Mouse (Mus musculus): ENCODE measurements around the gene Gm44805. TPM values are rescaled to one million over a fixed set of nuclear protein-coding genes. Genes with fewer than 3 reads are reported as not detected.

Gm44805 gene
- total and polyA plus RNA-seq, 2 experiments from 2014 or later = not detected

GRCm38 (mm10) chr7:19682979-19683378 is 1.8 kb upstream of the Gm44805 start:
- WGBS = 72% methylated on average over 3 of the region's 3 CpGs
- no peak overlapping the region for H3K4me3 ChIP-seq (ENCODE audit: low read depth, low read length)
- H3K27me3 ChIP-seq (ENCODE audit: control insufficient read depth, insufficient read depth, low read length) = no peaks in the 10 kb centered on the region
- H3K9ac ChIP-seq (replicated peaks; ENCODE audit: low read depth, low read length) = no peak overlapping the region
- DNase-seq (ENCODE audit: low spot score) = no peak
- H3K27ac ChIP-seq (ENCODE audit: low read depth) = no peak overlapping the region
- no peaks in the 10 kb centered on the region for H3K9me3 ChIP-seq (replicated peaks; ENCODE audit: control insufficient read depth, low read length)
- H3K4me1 ChIP-seq (ENCODE audit: control insufficient read depth, insufficient read depth) = 0 out of 2 replicates have a peak, but pooled peaks cover 2% of the 10 kb centered on the region
- no peak for ATAC-seq (ENCODE audit: insufficient read depth, low read depth)
- no peak overlapping the region for H3K4me2 ChIP-seq (ENCODE audit: low read depth, low read length)
- no peaks in the 10 kb centered on the region for H3K36me3 ChIP-seq (replicated peaks; ENCODE audit: control insufficient read depth, insufficient read depth, low read length)
- TF ChIP-seq CTCF (IDR thresholded peaks at IDR 0.05; ENCODE audit: low read depth) (no peak), EP300 (IDR thresholded peaks at IDR 0.05; ENCODE audit: low read depth) (no peak)

- no peak overlapping the region for H3K4me3 ChIP-seq (ENCODE audit: low read depth, low read length)
- H3K4me2 ChIP-seq (ENCODE audit: low read depth, low read length) = no peak overlapping the region
- H3K4me1 ChIP-seq (ENCODE audit: control insufficient read depth, insufficient read depth) = 0 out of 2 replicates have a peak, but pooled peaks cover 2% of the 10 kb centered on the region
- H3K27me3 ChIP-seq (ENCODE audit: control insufficient read depth, insufficient read depth, low read length) = no peaks in the 10 kb centered on the region
- no peaks in the 10 kb centered on the region for H3K9me3 ChIP-seq (replicated peaks; ENCODE audit: control insufficient read depth, low read length)
- ATAC-seq (ENCODE audit: insufficient read depth, low read depth) (no peak), DNase-seq (ENCODE audit: low spot score) (no peak)
- no peak overlapping the region for H3K9ac ChIP-seq (replicated peaks; ENCODE audit: low read depth, low read length)
- H3K36me3 ChIP-seq (replicated peaks; ENCODE audit: control insufficient read depth, insufficient read depth, low read length) = no peaks in the 10 kb centered on the region
- no peak for TF ChIP-seq EP300 (IDR thresholded peaks at IDR 0.05; ENCODE audit: low read depth)
- no peak for TF ChIP-seq CTCF (IDR thresholded peaks at IDR 0.05; ENCODE audit: low read depth)
- WGBS = 84% methylated on average over 2 of the region's 2 CpGs
- no peak overlapping the region for H3K27ac ChIP-seq (ENCODE audit: low read depth)
Observed at GRCm38 (mm10) chr7:19680702-19681101, 521 bp downstream of the Gm44805 start.

GRCm38 (mm10) chr7:19678901-19679300 is 2.3 kb downstream of the Gm44805 start:
- Histone ChIP-seq H3K27me3 (ENCODE audit: control insufficient read depth, insufficient read depth, low read length) (no peaks in the 10 kb centered on the region), H3K36me3 (replicated peaks; ENCODE audit: control insufficient read depth, insufficient read depth, low read length) (no peaks in the 10 kb centered on the region), H3K4me3 (ENCODE audit: low read depth, low read length) (no peak overlapping the region), H3K4me1 (ENCODE audit: control insufficient read depth, insufficient read depth) (0 out of 2 replicates have a peak, but pooled peaks cover 2% of the 10 kb centered on the region), H3K4me2 (ENCODE audit: low read depth, low read length) (no peak overlapping the region), H3K9ac (replicated peaks; ENCODE audit: low read depth, low read length) (no peak overlapping the region), H3K9me3 (replicated peaks; ENCODE audit: control insufficient read depth, low read length) (no peaks in the 10 kb centered on the region), H3K27ac (ENCODE audit: low read depth) (no peak overlapping the region)
- 88% methylated on average over 3 of the region's 3 CpGs for WGBS
- TF ChIP-seq CTCF (IDR thresholded peaks at IDR 0.05; ENCODE audit: low read depth) = no peak
- TF ChIP-seq EP300 (IDR thresholded peaks at IDR 0.05; ENCODE audit: low read depth) = no peak
- no peak for DNase-seq (ENCODE audit: low spot score)
- ATAC-seq (ENCODE audit: insufficient read depth, low read depth) = no peak

GRCm38 (mm10) chr7:19677872-19678271 is 3.4 kb downstream of the Gm44805 start, which contains the start of gene Apoc2:
TSS of gene Apoc2 (minus strand) at chr7:19677941.
- Histone ChIP-seq H3K27ac (ENCODE audit: low read depth) (no peak within 1 kb of the TSS), H3K27me3 (ENCODE audit: control insufficient read depth, insufficient read depth, low read length) (no peaks in the 10 kb centered on the region), H3K4me2 (ENCODE audit: low read depth, low read length) (no peak within 1 kb of the TSS), H3K4me3 (ENCODE audit: low read depth, low read length) (no peak within 1 kb of the TSS), H3K4me1 (ENCODE audit: control insufficient read depth, insufficient read depth) (0 out of 2 replicates have a peak, but pooled peaks cover 2% of the 10 kb centered on the region), H3K9me3 (replicated peaks; ENCODE audit: control insufficient read depth, low read length) (no peaks in the 10 kb centered on the region), H3K36me3 (replicated peaks; ENCODE audit: control insufficient read depth, insufficient read depth, low read length) (no peaks in the 10 kb centered on the region), H3K9ac (replicated peaks; ENCODE audit: low read depth, low read length) (no peak within 1 kb of the TSS)
- ATAC-seq (ENCODE audit: insufficient read depth, low read depth) (no peak), DNase-seq (ENCODE audit: low spot score) (no peak)
- TF ChIP-seq EP300 (IDR thresholded peaks at IDR 0.05; ENCODE audit: low read depth) (no peak), CTCF (IDR thresholded peaks at IDR 0.05; ENCODE audit: low read depth) (no peak)
- 70% methylated on average over 8 of the region's 8 CpGs for WGBS

- ATAC-seq (ENCODE audit: insufficient read depth, low read depth) (no peak), DNase-seq (ENCODE audit: low spot score) (no peak)
- Histone ChIP-seq H3K9me3 (replicated peaks; ENCODE audit: control insufficient read depth, low read length) (no peaks in the 10 kb centered on the region), H3K4me1 (ENCODE audit: control insufficient read depth, insufficient read depth) (0 out of 2 replicates have a peak, but pooled peaks cover 2% of the 10 kb centered on the region), H3K9ac (replicated peaks; ENCODE audit: low read depth, low read length) (no peak overlapping the region), H3K4me3 (ENCODE audit: low read depth, low read length) (no peak overlapping the region), H3K27ac (ENCODE audit: low read depth) (no peak overlapping the region), H3K27me3 (ENCODE audit: control insufficient read depth, insufficient read depth, low read length) (no peaks in the 10 kb centered on the region), H3K36me3 (replicated peaks; ENCODE audit: control insufficient read depth, insufficient read depth, low read length) (no peaks in the 10 kb centered on the region), H3K4me2 (ENCODE audit: low read depth, low read length) (no peak overlapping the region)
- WGBS = 81% methylated on average over 1 of the region's 1 CpGs
- TF ChIP-seq EP300 (IDR thresholded peaks at IDR 0.05; ENCODE audit: low read depth) = no peak
- no peak for TF ChIP-seq CTCF (IDR thresholded peaks at IDR 0.05; ENCODE audit: low read depth)
Observed at GRCm38 (mm10) chr7:19676662-19677061, 4.6 kb downstream of the Gm44805 start.

GRCm38 (mm10) chr7:19675824-19676223 is 5.4 kb downstream of the Gm44805 start:
- Histone ChIP-seq H3K27me3 (ENCODE audit: control insufficient read depth, insufficient read depth, low read length) (no peaks in the 10 kb centered on the region), H3K27ac (ENCODE audit: low read depth) (no peak overlapping the region), H3K4me2 (ENCODE audit: low read depth, low read length) (no peak overlapping the region), H3K4me1 (ENCODE audit: control insufficient read depth, insufficient read depth) (no peaks in the 10 kb centered on the region), H3K9ac (replicated peaks; ENCODE audit: low read depth, low read length) (no peak overlapping the region), H3K4me3 (ENCODE audit: low read depth, low read length) (no peak overlapping the region), H3K36me3 (replicated peaks; ENCODE audit: control insufficient read depth, insufficient read depth, low read length) (no peaks in the 10 kb centered on the region), H3K9me3 (replicated peaks; ENCODE audit: control insufficient read depth, low read length) (no peaks in the 10 kb centered on the region)
- no peak for DNase-seq (ENCODE audit: low spot score)
- ATAC-seq (ENCODE audit: insufficient read depth, low read depth) = no peak
- WGBS = 81% methylated on average over 10 of the region's 10 CpGs
- TF ChIP-seq EP300 (IDR thresholded peaks at IDR 0.05; ENCODE audit: low read depth) (no peak), CTCF (IDR thresholded peaks at IDR 0.05; ENCODE audit: low read depth) (no peak)

All from heart, postnatal 0 days (tissue).